Mouse (Mus musculus): Measurements from ENCODE around the gene Miip. TPM values are rescaled to one million over a fixed set of nuclear protein-coding genes. Genes with fewer than 3 reads are reported as not detected.
"Not testable (repeated sequence)": the region's sequence is repeated elsewhere in the genome, so short reads cannot be mapped to it uniquely, and the experiment has no call there.

Gene Miip
- total RNA-seq, 1 experiment from 2014 or later = 50.9 TPM

DNA sequence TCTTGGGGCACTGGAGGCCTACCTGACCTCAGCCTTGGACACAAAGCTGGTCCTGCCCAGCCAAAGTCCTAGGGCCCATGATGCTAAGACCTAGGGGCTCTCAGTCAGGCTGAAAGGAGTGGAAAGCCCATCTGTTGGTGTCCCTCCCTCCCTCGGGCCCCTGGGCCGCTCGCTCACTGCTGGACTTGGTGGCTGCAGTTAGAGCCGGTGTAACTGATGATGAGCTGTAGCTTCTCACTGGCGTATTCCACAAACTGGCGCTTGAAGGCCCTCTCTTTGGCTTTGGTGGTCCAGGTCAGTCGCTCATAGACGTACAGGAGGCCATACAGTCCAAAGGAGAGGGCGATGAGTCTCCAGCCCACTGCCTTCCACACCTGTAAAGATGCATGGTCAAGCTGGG, 9.9 kb upstream of the Miip start:
- ATAC-seq (replicated peaks; ENCODE audit: low read depth, poor library complexity, severe bottlenecking) = no peak

DNA sequence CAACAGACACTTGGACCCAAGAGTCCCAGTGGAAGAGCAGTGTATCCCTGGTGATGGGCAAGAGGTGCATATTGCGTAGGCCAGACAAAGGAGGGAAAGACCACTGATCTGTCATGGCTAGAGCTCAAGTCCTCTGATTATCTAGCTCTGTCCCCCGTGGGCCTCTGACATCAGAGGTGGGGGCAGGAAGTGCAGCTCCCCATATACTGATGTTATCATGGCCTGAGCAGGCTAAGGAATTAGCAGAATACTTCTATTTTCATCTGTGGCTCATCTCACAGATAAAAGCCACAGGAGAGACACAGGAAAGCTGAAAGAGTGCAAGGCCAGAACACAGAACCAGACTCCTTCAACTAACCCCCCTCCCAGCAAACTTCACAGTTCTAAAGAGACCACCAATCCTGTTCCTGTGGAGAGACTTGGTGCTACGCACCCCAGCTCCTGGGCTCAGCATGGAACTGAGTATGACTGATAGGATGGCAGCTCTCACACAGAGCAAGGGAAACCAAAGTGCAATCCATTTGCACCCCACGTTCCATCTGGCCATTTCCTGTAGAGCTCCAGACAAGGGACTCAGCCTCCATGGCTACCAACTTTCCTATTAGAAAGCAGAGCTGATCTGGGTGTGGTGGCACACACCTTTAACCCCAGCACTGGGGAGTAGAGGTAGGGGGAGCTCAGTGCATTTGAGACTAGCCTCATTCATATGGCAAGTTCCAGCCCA, 7.4 kb upstream of the Miip start:
- ATAC-seq (replicated peaks; ENCODE audit: low read depth, poor library complexity, severe bottlenecking) = peak; percentile 42

DNA sequence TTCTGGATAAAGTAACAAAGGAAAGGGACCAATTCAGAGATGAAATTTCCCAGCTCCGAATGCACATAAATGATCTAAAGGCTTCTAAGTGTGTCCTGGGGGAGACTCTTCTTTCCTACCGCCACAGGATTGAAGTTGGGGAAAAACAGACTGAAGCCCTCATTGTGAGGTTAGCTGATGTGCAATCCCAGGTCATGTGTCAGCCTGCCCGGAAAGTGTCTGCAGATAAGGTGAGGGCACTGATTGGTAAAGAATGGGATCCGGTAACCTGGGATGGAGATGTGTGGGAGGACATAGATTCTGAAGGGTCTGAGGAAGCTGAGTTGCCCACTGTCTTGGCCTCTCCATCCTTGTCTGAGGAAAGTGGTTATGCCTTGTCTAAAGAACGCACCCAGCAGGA, 622 bp upstream of the Miip start:
- ATAC-seq (replicated peaks; ENCODE audit: low read depth, poor library complexity, severe bottlenecking) = 0 out of 2 replicates have a peak, but pooled peaks have one; percentile 1

DNA sequence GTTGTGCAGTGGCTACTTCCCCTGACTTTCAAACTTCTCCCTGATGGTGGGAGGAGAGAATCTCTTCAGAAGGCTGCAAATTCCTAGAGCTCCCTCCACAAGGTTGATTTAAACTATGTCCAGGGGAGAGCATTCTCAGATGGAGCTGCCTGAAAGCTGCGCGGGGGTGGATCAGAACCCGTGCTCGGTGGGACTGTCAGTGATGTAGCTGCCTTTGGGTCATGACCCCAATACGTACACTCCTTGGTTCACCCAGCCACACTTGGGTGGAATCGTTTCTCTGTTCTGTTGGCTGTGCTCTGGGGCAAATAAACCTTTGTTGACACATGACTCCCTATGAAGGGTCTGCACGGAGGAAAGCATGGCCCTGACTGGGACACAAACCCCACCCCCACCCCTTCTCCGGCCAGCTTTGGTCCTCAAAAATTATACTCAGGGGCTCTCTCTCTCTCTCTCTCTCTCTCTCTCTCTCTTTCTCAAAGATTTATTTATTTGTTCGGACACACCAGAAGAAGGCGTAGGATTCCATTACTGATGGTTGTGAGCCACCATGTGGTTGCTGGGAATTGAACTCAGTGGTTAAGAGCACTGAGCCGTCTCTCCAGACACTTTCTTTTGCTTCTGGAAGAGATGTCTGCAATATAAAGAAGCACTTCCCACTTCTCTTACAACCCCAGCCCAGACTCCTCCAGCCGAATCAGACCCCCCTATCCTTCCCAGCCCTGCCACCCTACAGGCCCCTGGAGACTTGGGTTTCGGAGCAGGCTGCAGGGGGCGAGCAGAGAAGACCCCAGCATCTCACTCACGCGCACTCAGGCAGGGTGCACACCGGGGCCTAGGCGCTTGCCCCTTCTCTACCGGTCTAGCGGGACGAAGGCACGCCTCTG, 810 bp downstream of the Miip start:
- ATAC-seq (replicated peaks; ENCODE audit: low read depth, poor library complexity, severe bottlenecking) = no peak

DNA sequence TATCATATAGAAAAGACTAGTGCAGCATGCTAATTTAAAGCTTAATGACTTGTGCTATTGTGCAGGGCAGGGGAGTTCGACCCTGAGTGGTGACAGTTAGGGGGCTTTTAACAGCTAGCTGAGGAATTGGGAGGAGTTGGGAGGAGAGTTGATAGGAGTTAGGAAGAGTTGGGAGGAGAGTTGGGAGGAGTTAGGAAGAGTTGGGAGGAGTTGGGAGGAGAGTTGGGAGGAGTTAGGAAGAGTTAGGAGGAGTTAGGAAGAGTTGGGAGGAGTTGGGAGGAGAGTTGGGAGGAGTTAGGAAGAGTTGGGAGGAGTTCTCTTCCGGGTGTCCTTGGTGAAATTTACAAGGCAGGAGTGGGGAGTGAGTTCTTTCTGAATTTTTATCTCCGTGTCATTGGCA, 1.8 kb downstream of the Miip start:
- ATAC-seq (replicated peaks; ENCODE audit: low read depth, poor library complexity, severe bottlenecking) = not testable (repeated sequence)

DNA sequence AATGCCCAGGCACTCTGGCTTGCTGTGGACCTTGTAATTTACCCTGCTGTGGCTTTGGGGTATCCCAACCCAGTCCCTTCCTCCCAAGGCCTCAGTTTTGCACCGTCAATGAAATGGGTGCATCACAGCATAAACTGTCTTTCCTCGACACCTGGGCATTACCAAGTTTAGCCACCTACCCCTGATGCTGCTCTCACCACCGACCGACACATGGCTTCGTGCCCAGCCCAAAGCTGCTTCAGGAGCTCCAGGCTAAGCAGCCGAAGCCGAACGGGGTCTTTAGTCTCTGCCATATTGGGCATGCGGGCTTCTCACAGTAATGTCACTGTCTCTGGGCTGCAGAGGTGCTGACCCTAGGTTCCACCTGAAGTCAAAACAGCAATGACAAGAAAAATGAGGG, 2.6 kb downstream of the Miip start:
- ATAC-seq (replicated peaks; ENCODE audit: low read depth, poor library complexity, severe bottlenecking) = no peak

DNA sequence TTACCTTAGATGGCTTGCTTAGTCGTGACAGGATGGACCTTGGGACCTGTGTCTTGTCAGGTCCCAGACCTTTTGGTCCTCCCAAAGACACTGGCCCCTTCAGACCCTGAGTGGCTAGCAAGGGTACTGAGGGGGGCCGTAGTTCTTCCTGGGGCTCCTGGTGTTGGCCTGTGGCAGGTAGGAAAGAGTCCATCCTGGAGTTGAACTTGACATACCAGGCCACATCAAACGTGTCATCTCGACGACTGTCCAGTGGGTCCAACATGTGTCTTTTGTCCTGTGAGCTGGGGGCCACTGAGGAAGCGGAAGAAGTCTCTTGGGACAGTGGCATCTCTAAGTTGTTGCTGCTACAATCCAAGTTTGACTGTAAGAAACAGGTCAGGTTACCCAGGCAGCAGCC, 3.0 kb downstream of the Miip start:
- ATAC-seq (replicated peaks; ENCODE audit: low read depth, poor library complexity, severe bottlenecking) = no peak

DNA sequence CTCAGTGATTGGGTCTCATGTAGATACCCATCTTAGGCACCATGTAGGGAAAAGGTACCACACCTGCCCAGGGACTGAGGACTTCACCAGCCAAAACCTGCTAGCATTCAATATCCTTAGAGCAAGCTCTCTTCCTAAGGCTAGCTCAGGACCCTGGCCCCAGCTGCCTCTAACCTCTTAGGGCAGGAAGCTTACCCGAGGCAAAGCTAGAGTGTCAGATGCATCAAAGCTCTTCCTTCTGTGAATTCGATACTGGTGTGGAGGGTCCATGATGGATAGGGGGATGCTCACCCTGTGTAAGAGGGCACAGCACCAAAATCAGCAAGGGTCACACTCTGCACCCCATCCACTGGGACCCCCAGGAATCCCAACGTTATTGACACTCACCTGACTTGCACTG, 6.6 kb downstream of the Miip start:
- ATAC-seq (replicated peaks; ENCODE audit: low read depth, poor library complexity, severe bottlenecking) = no peak

DNA sequence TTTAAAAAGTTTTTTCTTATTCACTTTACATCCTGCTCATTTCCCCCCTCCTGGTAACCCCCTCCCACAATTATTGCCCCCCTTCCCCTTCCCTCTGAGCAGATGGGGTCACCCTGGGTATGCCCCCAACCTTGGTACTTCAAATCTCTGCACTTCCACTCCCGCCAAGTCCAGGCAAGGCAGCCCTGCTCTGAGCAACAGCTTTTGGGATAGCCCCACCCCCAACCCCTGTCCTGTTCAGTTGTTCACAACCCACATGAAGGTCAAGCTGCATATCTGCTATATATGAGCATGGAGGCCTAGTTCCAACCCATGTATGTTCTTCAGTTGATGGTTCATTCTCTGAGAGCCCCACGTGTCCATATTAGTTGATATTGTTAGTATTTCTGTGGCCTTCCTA, 17.8 kb downstream of the Miip start:
- no peak for ATAC-seq (replicated peaks; ENCODE audit: low read depth, poor library complexity, severe bottlenecking)

DNA sequence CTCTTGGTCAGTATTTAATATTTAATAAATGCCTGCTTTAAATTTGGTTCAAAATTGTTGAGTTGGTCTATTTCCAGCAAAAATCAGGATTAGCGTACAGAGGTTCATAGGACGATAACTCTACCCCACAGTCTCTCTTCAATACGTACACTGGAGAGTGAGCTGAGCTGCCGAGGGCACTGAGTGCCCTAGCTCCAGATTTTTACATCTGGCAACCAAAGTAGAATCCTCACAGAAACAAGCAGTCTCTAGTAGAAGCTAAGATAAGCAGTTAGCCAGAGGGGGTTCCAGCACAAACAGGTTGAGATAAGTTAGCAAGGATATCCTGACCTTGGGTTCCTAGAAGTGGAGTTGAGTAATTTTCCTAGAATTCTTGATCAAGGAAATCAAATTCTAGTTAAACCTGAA, 20.0 kb downstream of the Miip start:
- ATAC-seq (replicated peaks; ENCODE audit: low read depth, poor library complexity, severe bottlenecking) = peak; percentile 62

DNA sequence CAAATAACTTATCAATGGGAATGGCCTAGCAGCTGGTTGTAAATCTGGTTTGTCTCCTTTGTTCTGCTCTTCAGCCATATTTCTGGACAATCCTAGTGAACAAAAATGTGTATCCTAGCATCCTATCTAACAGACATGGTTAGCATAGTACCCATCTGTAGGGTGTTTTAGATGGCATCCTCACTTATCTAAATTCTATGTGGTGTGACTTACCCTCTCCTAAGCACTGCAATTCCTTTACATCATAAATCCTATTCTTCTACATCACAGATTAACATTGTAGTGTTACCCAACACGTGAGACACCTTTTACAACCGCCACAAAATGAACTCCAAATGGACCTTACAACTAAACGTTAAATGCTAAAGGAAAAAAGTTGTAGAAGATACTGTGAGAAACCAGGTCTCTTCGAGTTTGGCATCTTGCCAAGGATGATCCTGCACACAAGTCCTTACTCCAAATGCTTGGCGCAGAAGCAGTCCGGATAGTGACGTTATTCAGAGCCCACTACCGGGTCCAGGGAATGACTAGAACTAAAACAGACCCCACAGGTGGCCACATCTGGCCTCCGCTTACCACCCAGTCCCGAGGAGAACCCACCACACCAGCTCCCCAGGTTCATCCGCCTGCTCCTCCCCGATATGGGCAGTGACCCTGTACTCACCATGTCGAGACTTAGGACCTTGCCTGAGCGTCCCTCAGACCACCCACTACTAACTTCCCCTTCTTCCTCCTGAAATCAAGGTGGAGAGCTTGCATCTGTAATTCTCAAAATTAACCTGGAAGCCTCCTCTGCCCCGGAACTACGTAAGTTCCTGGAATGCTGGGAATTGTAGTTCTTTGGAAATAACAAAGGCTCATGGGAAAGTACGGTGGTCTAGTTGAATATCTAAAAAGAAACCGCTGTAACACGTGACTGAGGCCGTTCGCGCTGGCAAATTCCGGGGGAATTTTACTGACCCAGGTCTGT, 20.7 kb downstream of the Miip start, which contains the start of gene Zfp933:
Zfp933 (minus strand) TSS at position 753 of the 970 bp plus-strand sequence.
- ATAC-seq (replicated peaks; ENCODE audit: low read depth, poor library complexity, severe bottlenecking) = peak; percentile 93

DNA sequence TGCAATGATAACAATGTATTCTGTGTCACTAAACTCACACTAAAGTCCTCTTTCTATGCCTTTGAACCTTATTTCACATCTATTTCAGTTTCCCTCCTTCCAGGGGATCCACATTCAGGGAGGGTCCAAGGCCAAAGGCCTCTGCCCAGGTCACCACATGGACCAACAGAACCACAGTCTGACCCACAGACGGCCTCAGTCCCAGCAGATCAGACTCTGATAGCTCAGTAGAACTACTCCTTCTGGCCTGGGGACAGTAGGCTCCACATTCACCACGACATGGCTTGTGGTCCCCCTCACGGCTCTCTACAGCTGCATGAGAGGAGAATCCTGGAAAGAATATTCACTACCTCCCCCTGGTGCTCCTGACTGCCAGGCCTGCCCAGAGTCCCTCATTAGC, 25.7 kb downstream of the Miip start:
- ATAC-seq (replicated peaks; ENCODE audit: low read depth, poor library complexity, severe bottlenecking) = no peak

DNA sequence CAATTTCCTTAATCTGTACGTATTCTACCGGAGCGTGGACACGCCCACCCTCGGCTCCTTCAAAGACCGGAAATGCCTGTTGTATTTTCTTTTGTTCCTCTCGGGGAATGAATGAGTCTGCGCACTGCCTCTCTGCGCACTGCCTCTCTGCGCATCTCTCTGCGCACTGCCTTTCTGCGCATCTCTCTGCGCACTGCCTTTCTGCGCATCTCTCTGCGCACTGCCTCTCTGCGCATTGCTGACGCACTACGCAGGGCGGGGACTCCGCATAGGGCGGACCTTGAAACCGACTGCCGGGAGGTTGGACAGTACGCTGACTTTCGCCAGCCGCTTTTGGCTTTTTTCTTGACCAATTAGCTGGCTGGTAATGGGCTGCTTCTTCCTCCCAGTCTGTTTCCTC, 29.3 kb downstream of the Miip start:
- not testable (repeated sequence) for ATAC-seq (replicated peaks; ENCODE audit: low read depth, poor library complexity, severe bottlenecking)

DNA sequence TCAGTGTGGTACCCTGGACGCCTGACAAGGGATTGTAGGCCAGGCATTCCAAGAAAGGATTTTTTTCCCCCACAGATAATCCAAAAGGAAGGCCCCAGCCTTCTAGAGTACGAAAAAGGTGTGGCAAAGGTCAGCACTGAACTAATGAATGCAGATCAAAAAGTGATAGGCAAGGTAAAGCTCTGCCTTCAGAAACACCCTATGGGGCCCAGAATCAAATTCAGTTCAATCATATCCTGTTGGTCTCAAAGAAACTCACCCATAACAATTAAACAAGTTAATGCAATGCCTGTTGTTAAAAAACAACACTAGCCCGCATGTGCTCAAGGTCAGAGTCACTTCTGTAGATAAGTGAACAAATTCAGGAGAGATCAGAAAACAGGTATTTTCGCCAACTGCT, 44.2 kb downstream of the Miip start:
- ATAC-seq (replicated peaks; ENCODE audit: low read depth, poor library complexity, severe bottlenecking) = no peak

DNA sequence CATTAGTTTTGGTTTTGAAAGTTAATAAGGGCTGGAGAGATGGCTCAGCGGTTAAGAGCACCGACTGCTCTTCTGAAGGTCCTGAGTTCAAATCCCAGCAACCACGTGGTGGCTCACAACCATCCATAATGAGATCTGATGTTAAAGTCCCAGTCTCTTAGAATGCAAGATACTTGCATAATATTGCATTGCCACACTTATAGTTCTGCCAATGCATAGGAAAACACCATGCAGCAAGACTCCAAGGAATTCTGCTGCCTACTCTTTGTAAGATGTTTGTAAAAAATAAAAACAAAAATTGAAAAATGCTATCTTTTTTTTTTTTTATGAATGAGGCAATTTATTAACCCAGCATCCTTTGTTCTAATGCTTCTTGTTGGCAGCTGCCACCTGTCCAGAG, 47.2 kb downstream of the Miip start:
- 0 out of 2 replicates have a peak, but pooled peaks have one; percentile 54 for ATAC-seq (replicated peaks; ENCODE audit: low read depth, poor library complexity, severe bottlenecking)

DNA sequence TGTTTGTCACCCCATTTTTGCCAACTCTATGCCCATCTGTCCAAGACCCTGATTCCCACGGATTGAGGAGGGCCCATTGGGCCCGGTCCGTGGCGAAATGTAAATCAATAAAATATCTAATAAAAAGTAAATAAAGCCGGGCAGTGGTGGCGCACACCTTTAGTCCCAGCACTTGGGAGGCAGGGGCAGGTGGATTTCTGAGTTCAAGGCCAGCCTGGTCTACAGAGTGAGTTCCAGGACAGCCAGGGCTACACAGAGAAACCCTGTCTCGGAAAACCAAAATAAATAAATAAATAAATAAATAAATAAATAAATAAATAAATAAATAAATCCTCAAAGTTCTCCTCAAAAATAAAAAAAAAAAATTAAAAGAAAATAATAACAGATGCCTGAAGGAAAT, 49.0 kb downstream of the Miip start:
- ATAC-seq (replicated peaks; ENCODE audit: low read depth, poor library complexity, severe bottlenecking) = not testable (repeated sequence)

DNA sequence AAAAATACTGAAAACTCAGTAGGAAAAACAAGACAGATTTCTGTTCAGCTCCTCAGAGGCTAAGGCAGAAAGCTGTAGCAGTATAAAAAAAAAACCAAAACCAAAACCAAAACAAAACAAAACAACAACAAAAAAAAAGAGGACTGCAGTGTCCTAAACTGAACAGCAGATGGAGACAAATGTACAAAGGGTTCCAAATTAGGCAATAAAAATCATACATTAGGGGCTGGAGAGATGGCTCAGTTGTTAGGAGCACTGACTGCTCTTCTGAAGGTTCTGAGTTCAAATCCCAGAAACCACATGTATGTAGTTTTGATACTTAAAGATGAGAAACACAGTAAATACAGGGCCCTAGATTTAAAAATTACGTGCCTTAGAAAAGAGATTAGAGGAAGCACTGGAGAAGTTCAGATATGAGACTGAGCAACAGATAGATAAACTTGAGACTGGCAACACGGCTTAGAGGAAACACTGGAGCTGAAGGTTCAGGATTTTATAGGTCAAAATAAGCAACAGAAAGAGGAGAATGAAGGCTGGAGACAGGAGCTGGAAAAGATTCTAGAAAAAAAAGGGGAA, 53.9 kb downstream of the Miip start:
- ATAC-seq (replicated peaks; ENCODE audit: low read depth, poor library complexity, severe bottlenecking) = peak; percentile 89

DNA sequence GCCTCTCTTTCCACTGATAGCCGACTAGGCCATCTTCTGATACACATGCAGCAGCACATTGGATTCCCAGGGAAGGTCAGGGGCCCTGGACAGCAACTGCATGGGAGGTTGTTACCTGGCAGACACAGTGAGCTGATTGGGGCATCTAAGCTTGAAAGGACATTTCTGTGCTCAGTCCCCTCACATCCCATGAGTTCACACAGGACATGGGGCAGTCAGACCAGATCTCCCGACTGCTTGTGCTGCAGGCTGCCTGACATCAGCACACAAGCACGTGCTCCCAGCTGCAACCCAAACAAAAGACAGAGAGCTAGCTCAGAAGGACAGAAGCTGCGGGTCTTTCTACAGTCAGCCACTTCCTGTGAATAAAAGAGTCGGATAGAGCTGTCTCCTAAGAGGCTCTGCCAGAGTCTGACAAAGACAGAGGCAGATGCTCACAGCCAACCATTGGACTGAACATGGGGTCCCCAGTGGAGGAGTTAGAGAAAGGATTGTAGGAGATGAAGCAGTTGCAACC, 55.3 kb downstream of the Miip start:
- ATAC-seq (replicated peaks; ENCODE audit: low read depth, poor library complexity, severe bottlenecking) = no peak

All from common myeloid progenitor, adult 5-6 weeks (primary cell).